Mouse (Mus musculus) urinary bladder, adult 18-20 months (tissue): ENCODE data around the gene Timm8a2.
A peak's percentile ranks its signal among the peaks of the same experiment; 100 is the strongest.
"Not testable (repeated sequence)": the region's sequence is repeated elsewhere in the genome, so short reads cannot be mapped to it uniquely, and the experiment has no call there.

Experiments
- DNase-seq, 2 experiments: peaks; one replicate each; pipeline ENCODE4 v3.0.0; 2022; ENCODE audit warnings: low spot score in 2 of 2, mixed read lengths in 2 of 2

The Timm8a2 gene

DNA sequence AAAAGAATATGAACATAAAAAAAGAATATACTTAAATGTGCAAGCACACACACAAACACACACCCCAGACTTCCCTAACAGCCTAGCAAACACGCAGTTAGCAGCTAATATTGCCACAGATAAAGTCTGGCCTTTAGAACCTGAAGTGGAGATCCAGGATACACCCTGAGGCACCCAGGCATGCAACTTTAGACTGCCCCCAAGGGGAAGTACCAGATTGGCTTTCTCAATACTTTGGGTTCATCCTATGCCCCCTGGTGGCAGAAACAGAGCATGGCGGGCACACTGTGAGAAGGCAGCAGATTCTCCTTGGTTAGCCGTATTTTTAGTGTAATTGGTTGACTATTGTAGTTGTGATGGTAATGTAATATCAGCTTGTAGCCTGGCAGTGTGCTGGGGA, 26.2 kb downstream of the Timm8a2 start:
- peak; percentile 67 to 68 for DNase-seq

DNA sequence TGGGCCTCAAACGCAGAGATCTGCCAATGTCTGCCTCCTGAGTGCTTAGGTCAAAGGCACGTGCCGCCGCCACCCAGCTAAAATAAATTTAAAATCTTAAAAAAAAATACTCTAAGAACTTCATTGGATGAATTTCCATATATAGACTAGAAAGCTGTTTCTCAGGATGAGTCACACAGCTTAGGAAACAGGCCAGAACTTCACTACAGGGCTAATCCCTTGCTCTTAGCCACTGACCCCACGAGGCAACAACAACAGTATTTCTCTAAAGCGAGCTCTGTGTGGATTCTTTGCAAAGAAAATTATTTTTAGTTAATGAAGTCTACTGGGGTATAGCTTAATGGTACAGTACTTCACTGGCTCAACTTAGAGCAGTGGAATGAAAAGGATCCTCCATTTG, 26.9 kb downstream of the Timm8a2 start:
- DNase-seq, result no peak

DNA sequence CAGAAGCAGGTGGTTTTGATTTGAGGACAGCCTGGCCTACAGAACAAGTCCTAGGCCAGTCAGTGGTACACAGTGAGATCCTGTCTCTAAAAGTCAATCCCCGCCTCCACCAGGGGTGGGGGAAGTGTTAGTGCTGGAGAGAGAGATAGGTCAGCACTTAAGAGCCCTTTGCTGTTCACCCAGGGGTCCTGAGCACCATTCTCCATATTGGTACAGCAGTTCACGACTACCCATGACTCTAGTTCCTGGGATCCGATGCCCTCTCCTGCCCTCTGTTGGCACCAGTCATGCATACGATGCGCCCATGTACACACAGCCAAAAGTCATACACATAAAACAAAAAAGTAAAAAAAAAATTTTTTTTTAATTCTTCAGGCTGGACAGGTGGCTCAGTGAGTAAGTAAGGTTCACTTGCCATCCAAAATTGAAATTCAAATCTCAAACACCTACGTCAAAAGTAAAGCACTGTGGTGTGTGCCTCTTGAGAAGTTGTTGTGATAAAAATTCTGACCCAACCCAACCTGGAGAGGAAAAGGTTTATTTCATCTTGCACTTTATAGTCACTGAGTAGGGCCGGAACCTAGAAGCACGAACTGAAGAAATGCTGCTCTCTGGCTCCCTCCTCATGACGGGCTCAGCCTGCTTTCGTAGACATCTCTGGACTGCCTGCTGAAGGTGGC, 28.1 kb downstream of the Timm8a2 start:
- DNase-seq, result no peak

DNA sequence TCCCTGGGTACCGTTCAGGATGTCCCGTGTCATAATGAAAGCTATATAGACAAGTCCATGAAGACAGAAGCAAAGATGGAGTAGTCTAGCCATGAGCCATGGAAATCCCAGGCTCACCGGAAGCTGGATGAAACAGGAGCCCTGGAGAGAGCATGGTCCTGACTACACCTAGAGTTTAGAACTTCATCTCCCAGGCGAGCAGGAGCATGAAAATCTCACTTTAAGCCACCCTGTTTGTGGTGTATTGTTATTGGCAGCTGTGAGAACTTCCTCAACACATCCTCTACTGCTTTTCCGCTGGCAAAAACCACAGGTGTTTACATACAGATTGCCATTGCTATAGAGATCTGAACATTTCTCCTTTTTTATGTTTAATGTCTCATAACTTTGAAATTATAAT, 29.1 kb downstream of the Timm8a2 start:
- no peak for DNase-seq

DNA sequence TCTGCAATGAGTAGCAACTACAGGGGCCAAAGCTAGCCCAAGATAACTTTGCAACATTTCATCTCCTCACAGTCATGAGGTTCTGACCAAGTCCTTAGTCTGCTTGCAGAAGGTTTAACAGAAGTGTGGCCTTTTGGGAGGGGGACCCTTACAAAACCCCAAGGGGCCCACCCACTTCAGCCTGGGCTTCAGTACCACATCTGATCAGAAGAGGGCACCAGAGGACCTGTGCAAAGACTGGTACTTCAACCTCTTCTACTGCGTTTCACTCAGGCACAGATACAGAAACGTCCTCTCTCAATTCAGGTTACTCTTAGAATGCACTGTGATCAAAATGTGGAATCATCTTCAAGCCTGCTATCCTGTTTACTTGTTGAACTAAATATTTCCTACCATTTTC, 30.0 kb downstream of the Timm8a2 start:
- peak; percentile 9 to 64 for DNase-seq

DNA sequence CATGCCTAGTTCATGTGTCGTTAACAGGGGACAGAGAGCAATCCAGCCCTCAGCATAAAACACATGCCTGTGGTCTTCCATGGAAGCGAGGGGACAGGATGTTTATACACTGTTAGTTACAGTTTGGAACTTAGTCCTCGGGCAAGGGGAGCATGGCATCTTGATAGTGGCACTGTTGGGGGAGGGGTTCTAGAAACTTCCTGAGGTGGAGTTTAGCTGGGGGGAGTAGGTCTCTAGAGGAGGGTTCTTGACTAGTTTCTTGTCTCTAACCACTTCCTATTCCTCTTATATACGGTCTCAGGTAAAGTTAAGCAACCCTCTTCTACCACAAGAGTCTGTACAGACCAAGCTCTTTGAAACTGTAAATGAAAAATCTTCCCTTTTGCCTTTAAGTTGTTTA, 31.8 kb downstream of the Timm8a2 start:
- no peak for DNase-seq

DNA sequence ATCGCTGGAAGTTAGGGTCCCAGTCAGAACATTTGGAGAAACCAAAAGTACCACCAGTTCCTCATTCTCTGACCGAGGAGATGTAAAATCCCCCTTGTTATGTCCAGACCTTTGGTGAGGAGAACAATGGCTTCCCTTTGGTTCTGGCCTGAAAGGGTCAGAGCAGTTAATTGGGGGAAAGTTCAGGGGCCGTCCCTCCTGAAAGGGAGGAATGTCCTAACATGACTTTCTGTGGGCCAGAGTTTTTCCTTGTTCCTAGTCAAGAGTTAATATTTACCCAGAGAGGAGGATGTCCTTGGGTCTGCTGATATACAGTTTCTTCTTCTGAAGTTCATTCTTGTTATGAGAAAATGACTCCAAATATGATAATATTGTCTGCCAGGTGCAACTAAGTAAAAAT, 33.6 kb downstream of the Timm8a2 start:
- not testable (repeated sequence) for DNase-seq

DNA sequence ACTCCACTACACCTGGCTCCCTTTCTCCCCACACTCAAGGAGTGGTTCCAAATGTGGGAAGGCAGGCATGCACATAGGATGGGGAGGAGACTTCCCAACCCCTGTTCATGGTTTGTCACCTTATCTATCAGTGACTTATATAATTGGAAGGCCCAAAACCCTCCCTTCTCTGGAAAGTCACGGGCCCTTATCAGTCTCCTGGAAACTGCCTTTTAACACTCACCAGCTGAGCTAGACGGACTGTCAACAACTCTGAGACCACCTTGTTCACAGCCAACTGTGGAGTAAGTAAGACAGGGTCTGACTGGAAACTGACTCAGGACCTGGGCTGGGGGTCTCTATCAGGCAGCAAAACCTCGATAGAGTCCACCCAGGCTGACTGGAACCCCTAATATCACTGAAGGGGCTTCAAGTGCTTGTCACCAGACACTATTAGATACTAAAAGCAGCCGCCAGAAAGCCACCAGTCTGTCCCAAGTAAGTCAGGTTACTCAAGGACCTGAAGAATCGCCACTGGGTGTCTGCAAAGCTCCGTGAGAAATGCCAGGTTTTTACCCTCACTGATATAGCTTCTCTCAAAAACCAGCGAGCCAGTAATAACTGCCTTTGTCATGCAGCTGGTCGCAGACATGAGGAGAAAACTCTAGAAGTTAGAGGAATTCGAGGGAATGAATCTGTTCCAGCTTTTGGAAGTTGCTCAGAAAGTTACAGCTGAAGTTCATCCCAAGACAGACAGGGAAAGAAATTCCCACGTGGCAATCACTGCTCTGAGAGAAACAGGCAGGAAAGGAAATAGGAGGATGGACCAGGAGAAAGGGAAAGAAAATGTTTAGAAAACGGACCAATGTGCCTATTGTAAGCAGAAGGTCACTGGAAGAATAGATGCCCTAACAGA, 34.6 kb downstream of the Timm8a2 start:
- no peak for DNase-seq

DNA sequence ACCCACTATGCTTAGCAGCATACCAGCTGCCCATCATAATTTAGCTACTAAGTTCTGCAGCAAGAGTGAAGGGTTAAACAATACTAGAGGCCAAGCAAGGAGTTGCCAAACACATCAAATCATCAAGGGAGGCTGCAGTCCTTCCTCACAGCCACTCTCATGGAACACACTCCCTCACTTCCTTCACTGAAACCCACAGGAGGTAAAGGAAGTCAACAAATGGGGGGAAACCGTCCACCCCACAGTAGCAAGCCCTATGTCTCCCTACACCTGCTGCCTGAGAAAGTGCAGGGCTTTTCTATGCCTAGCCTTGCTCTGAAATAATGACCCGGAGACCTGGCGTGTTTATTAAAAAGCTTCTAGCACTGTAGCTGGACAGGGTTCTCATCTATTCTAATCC, 35.5 kb downstream of the Timm8a2 start:
- DNase-seq, result no peak

DNA sequence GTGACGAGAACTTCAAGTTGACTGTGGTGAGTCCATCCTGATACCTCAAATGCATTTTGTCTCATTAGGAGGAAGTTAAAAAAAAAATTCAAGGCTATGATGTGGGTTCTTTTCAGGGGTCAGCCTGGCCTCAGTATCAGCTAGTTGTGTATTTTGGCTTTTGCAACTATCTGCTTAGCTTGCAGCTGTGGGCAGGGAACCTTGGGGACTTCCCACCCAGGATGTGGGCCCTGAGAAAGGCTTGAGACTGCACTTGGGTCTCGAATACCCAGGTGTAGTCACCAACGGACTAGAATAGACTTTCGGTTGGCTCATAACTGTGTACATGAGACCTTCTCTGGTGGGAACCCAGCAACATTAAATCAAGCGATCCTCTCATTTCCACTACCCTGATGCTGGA, 38.9 kb downstream of the Timm8a2 start:
- no peak for DNase-seq

DNA sequence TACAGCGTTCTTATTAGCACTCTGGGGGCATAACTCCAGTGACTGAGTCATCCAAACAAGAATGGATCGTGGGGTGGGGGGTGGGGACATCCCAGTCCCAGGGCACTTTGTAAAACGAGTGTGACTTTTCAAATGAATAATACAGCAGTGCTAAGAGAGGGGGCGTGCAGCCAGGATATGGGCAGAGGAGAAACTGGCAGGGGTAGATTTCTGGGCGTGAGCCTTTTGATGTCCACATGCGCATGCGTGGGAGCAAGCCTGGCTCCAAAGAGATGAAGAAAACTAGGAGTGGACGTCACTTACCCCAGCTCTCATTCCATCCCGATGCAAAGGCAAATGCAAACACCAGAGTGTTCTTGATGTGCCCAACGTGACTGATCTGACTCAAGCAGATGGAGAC, 39.9 kb downstream of the Timm8a2 start:
- no peak for DNase-seq

DNA sequence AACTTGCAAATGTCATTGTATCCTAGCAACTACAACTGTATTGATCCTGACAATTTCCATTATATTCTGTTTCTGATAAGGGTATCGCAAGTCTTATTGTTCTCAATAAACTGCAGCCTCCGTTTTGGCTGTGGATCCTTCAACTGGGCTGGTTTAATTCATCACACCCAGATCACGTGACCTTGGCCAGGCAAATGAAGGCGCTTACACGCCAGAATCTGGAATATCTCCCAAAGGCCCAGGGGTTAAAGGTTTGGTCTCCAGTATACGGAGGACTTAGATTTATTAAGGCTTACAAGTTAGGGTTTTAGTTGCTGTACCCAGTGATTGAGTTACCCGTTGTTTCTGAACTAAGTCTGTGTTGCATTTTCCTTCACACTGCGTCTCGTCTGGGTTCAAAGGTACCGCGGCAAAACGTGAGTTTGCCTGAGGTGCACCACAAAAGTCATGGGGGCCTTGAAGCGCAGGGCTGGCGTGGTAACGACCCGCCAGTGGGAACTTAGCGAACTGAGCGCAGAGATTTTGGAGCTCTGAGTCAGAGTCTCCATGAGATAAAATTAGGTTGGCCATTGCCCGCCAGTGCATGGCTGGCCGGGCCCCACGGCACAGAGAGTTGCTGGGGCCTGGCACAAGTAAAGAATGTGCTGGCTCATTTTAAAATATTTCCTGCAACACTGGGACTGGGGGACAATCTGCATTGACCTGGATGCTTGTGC, 41.2 kb downstream of the Timm8a2 start:
- DNase-seq, result no peak

DNA sequence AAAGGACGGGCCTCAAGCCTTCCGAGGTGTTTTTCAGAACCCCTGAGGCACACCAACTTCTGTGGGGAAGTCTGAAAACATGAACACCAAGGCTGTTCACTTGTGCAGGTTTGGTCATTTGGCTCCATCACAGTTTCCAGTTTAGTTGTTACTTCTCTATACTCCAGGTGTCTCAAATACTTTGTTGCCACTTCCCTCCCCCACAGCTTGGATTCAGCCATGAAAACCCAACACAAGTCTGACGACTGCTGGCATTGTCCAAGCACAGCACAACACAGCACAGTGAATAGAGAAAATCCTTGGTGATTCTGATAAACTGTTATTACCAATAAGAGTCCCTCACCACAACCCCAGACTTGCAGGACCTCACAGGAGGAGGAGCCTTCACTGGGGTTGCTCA, 42.5 kb downstream of the Timm8a2 start:
- no peak for DNase-seq

DNA sequence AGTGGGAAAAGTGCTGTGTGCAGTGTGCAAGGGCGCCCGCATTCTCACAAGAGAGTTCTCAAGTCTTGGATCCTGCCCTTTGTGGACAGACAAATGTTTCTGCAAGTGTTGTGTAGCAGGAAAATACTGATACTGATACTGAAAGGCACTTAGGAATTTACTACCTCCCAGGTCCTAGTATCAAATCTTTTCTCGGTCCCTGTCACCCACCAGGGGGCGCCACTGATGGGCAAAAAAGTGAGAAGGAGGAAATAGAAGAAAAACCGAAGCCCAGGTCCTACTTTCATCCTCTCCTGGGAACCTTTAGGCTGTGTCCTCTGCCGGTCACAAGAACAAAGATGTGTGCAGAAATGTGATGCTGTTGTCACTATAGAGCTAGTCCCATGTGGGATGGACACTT, 45.0 kb downstream of the Timm8a2 start:
- peak; percentile 36 to 51 for DNase-seq

DNA sequence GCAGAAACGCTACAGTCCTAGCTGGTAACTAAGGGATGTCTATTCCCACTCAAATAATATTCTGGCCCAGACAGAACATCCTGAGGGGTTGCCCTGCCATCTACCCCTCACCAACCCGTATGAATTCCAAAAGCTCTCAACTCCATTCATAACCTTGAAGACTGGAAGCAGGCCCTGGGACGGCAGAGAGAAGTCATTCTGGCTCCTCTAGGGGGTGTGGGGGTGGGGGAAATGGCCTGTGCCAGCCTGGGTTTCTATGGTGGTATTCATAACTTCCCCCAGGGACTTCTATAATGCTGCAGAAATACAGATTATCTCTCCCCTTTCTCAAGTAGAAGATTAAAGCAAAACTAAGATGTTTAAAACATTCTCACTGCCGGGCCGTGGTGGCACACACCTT, 45.4 kb downstream of the Timm8a2 start:
- DNase-seq, result no peak

DNA sequence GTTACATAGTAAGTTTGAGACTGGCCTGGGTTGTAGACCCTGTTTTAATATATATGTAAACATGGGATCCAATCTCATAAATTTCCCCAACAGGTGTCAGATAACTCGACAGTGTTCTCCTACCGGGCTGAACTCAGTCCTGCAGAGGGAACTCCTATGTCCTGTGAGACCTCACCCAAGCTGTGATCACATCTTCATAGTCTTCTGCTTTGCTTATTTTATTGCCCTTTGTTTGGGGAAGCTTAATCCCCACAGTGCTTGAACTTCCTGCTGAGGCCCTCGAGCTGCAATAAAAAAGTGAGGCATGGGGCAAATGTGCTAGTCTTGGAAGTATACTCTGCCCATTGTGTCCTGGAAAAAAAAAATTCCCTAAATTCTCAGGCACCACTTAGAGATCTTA, 46.8 kb downstream of the Timm8a2 start:
- DNase-seq, result no peak

DNA sequence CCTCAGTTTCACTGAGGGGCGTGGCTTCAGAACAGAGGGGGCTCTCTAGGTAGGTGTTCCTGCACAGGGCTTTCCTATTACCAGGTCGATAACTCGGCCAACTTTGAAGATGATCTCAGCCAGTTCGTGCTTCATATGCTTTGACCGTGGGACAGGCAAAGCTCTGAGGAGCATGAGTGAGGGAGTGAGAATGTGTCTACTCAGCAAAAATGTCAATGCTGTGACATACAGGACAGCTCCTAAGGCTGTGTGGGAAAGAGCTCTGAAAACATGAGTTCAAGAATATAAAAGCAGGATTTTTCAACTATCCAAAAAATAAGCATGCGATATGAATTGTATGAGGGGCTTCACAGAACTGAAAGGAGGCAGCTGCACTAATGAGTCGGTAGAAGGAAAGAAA, 49.0 kb downstream of the Timm8a2 start:
- DNase-seq, result no peak

DNA sequence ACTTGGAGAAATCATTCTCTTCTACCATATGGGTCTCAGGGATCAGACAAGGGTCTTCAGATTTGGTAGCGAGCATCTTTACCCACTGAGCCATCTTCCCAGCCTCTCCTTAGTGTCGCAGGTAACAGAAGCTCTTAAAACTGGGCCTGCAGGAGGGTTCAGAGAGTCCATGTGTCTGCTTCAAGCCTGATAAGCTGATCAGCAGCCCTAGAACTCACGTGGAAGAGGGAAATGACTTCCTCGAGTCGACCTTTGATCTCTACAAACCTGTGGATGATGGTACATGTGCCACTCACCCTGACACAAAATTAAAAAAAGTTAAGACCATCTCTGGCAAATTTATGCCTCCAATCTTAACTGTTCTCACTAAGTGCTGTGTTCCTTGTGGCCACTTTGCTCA, 53.5 kb downstream of the Timm8a2 start:
- no peak for DNase-seq
